Comparison of ENCODE assay signal across 18 mouse cellular contexts in genomic region chr12:113333399-113333798, GRCm38 (mm10).
"Had no signal": no experiment of that assay in that cellular context is flagged by ENCODE, and none has a peak within 500 bp of the region (broad histone marks: within the 10 kb centered on the region; RNA-seq: fewer than 3 reads in every experiment).

No protein-coding gene starts in this region.

- H3K27ac ChIP-seq: kidney, embryonic 15.5 days; left cerebral cortex, adult 2 months; liver, embryonic 13.5 days; neural tube, embryonic 12.5 days; neural tube, embryonic 15.5 days had no signal

- H3K4me1 ChIP-seq: kidney, embryonic 15.5 days; liver, embryonic 13.5 days; neural tube, embryonic 12.5 days; neural tube, embryonic 15.5 days had no signal

- H3K36me3 ChIP-seq: kidney, embryonic 15.5 days; liver, embryonic 13.5 days; neural tube, embryonic 12.5 days; neural tube, embryonic 15.5 days had no signal

- H3K9ac ChIP-seq: kidney, embryonic 15.5 days; liver, embryonic 13.5 days; neural tube, embryonic 12.5 days; neural tube, embryonic 15.5 days had no signal

- H3K4me3 ChIP-seq: kidney, embryonic 15.5 days; left cerebral cortex, adult 2 months; liver, embryonic 13.5 days; neural tube, embryonic 12.5 days; neural tube, embryonic 15.5 days had no signal

- DNase-seq: kidney, adult 11 months; kidney, adult 8-10 months; kidney, postnatal 10 days; kidney, postnatal 36 days; layer of hippocampus, postnatal 36 days; liver, embryonic 13.5 days; lung, postnatal 10 days; midbrain, embryonic 14.5 days; retina, postnatal 1 day; right cerebral cortex, postnatal 25 days; spleen, adult 18-20 months; thymus, adult 18-20 months; thymus, postnatal 36 days had no signal

- H3K27me3 ChIP-seq: kidney, embryonic 15.5 days; liver, embryonic 13.5 days; neural tube, embryonic 12.5 days; neural tube, embryonic 15.5 days had no signal

- H3K9me3 ChIP-seq: kidney, embryonic 15.5 days; liver, embryonic 13.5 days; neural tube, embryonic 12.5 days; neural tube, embryonic 15.5 days had no signal

- H3K4me2 ChIP-seq: kidney, embryonic 15.5 days; liver, embryonic 13.5 days; midbrain, embryonic 11.5 days; neural tube, embryonic 12.5 days; neural tube, embryonic 15.5 days had no signal
